Mouse (Mus musculus): Measurements from ENCODE around the gene Olfr1192-ps1. TPM values are rescaled to one million over a fixed set of nuclear protein-coding genes. Genes with fewer than 3 reads are reported as not detected.
"Not testable (repeated sequence)": the region's sequence is repeated elsewhere in the genome, so short reads cannot be mapped to it uniquely, and the experiment has no call there.

Gene Olfr1192-ps1
- not detected in 2 replicates for polyA plus RNA-seq (2015; fragmentation: Nextera tagmentation; extraction: Ambion mirVana)

DNA sequence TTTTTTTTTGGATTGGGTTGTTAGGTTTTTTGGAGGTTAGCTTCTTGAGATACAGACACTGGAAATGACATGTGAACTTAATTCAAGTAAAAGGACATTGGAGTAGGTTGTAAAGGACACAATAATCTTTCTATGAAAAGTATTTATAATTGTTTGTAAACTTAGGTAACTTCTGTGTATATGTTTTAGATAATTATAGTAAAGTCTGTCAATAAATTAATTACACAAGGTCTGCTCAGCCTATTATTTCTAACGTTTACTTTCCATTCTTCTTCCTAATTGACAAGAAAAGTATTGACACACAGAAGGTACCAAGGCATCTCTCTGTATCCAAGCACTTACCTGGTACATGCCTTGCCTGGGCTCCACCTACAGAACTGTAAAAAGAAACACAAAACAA is at the start of gene Olfr1192-ps1:
Olfr1192-ps1 (plus strand) TSS at position 301 of the 400 bp plus-strand sequence.
- 30% methylated on average over 1 of the region's 1 CpGs for WGBS
- no peak within 1 kb of the TSS for H3K27ac ChIP-seq (ENCODE audit: low read depth, low read length)
- no peak within 1 kb of the TSS for H3K9ac ChIP-seq (ENCODE audit: low read depth, low read length)
- H3K9me3 ChIP-seq (ENCODE audit: control insufficient read depth, low read length) = no peaks in the 10 kb centered on the region
- no peak for ATAC-seq
- no peak within 1 kb of the TSS for H3K4me3 ChIP-seq (ENCODE audit: low read length)
- no peaks in the 10 kb centered on the region for H3K27me3 ChIP-seq (replicated peaks; ENCODE audit: control insufficient read depth, insufficient read depth, low read length)
- no peaks in the 10 kb centered on the region for H3K36me3 ChIP-seq (ENCODE audit: control insufficient read depth, insufficient read depth, low read length)
- no peaks in the 10 kb centered on the region for H3K4me1 ChIP-seq (ENCODE audit: control insufficient read depth, insufficient read depth, low read depth, low read length)
- H3K4me2 ChIP-seq (ENCODE audit: low read length) = no peak within 1 kb of the TSS

DNA sequence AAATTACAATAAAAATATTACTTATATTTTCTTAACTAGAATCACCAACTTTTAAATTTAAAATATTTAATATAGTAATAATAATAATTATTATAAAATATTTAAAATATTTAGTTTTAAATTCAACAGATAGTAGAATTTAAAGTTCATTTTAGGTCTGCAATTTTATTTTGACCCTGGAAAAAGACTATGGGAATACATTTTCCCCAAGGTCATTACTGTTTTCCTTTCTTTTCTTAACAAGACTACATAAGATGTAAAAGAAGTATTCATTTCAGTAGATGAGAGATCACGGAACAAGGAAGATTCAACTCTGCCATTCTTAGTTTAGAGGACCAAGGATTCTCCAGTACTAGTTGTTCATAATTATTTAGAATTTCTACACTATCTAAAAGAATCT is 8.1 kb upstream of the Olfr1192-ps1 start, which contains the start of gene Olfr1191-ps1:
Olfr1191-ps1 (plus strand) TSS at position 301 of the 400 bp plus-strand sequence.
- not testable (repeated sequence) for H3K4me1 ChIP-seq (ENCODE audit: control insufficient read depth, insufficient read depth, low read depth, low read length); H3K9me3 ChIP-seq (ENCODE audit: control insufficient read depth, low read length); H3K9ac ChIP-seq (ENCODE audit: low read depth, low read length); H3K4me2 ChIP-seq (ENCODE audit: low read length); ATAC-seq; H3K27me3 ChIP-seq (replicated peaks; ENCODE audit: control insufficient read depth, insufficient read depth, low read length); H3K27ac ChIP-seq (ENCODE audit: low read depth, low read length); H3K36me3 ChIP-seq (ENCODE audit: control insufficient read depth, insufficient read depth, low read length); H3K4me3 ChIP-seq (ENCODE audit: low read length)
- WGBS = 95% methylated on average over 1 of the region's 1 CpGs

DNA sequence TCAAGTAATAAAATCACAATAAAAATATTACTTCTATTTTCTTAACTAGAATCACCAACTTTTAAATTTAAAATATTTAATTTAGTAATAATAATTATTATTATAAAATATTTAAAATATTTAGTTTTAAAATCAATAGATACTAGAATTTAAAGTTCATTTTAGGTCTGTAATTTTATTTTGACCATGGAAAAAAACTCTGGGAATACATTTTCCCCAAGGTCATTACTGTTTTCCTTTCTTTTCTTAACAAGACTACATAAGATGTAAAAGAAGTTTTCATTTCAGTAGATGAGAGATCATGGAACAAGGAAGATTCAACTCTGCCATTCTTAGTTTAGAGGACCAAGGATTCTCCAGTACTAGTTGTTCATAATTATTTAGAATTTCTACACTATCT is 27.0 kb downstream of the Olfr1192-ps1 start, which contains the start of gene Olfr1193:
Olfr1193 (plus strand) TSS at position 301 of the 400 bp plus-strand sequence.
- not testable (repeated sequence) for H3K36me3 ChIP-seq (ENCODE audit: control insufficient read depth, insufficient read depth, low read length); H3K4me1 ChIP-seq (ENCODE audit: control insufficient read depth, insufficient read depth, low read depth, low read length); H3K9me3 ChIP-seq (ENCODE audit: control insufficient read depth, low read length); H3K9ac ChIP-seq (ENCODE audit: low read depth, low read length); H3K4me3 ChIP-seq (ENCODE audit: low read length); ATAC-seq; H3K27ac ChIP-seq (ENCODE audit: low read depth, low read length); H3K27me3 ChIP-seq (replicated peaks; ENCODE audit: control insufficient read depth, insufficient read depth, low read length); H3K4me2 ChIP-seq (ENCODE audit: low read length)

GRCm38 (mm10) chr2:88689087-88689486 is 40.8 kb downstream of the Olfr1192-ps1 start, which contains the start of gene Olfr1195:
Gene Olfr1195, minus strand, starts transcription at chr2:88689187.
- H3K27ac ChIP-seq (ENCODE audit: low read depth, low read length) = no peak within 1 kb of the TSS
- no peaks in the 10 kb centered on the region for H3K4me1 ChIP-seq (ENCODE audit: control insufficient read depth, insufficient read depth, low read depth, low read length)
- no peak within 1 kb of the TSS for H3K9ac ChIP-seq (ENCODE audit: low read depth, low read length)
- no peaks in the 10 kb centered on the region for H3K9me3 ChIP-seq (ENCODE audit: control insufficient read depth, low read length)
- H3K36me3 ChIP-seq (ENCODE audit: control insufficient read depth, insufficient read depth, low read length) = no peaks in the 10 kb centered on the region
- no peaks in the 10 kb centered on the region for H3K27me3 ChIP-seq (replicated peaks; ENCODE audit: control insufficient read depth, insufficient read depth, low read length)
- H3K4me2 ChIP-seq (ENCODE audit: low read length) = no peak within 1 kb of the TSS
- ATAC-seq = no peak
- H3K4me3 ChIP-seq (ENCODE audit: low read length) = no peak within 1 kb of the TSS

- WGBS = 92% methylated on average over 2 of the region's 2 CpGs
Observed at GRCm38 (mm10) chr2:88704497-88704896, 56.2 kb downstream of the Olfr1192-ps1 start, which contains the start of gene Olfr1196. Gene Olfr1196, minus strand, starts transcription at chr2:88704597.

More at GRCm38 (mm10) chr2:88704497-88704896, 56.2 kb downstream of the Olfr1192-ps1 start, which contains the start of gene Olfr1196:
- Histone ChIP-seq H3K9me3 (ENCODE audit: control insufficient read depth, low read length) (no peaks in the 10 kb centered on the region), H3K4me1 (ENCODE audit: control insufficient read depth, insufficient read depth, low read depth, low read length) (no peaks in the 10 kb centered on the region), H3K27ac (ENCODE audit: low read depth, low read length) (no peak within 1 kb of the TSS), H3K4me2 (ENCODE audit: low read length) (no peak within 1 kb of the TSS), H3K4me3 (ENCODE audit: low read length) (no peak within 1 kb of the TSS), H3K27me3 (replicated peaks; ENCODE audit: control insufficient read depth, insufficient read depth, low read length) (no peaks in the 10 kb centered on the region), H3K36me3 (ENCODE audit: control insufficient read depth, insufficient read depth, low read length) (no peaks in the 10 kb centered on the region), H3K9ac (ENCODE audit: low read depth, low read length) (no peak within 1 kb of the TSS)
- no peak for ATAC-seq

Other genes with a start within 250 kb of the Olfr1192-ps1 start
- gene Olfr1179, start 242.1 kb upstream of the Olfr1192-ps1 start, polyA plus RNA-seq (2015; fragmentation: Nextera tagmentation; extraction: Ambion mirVana) = not detected in 2 replicates
- gene Olfr1180, start 229.4 kb upstream of the Olfr1192-ps1 start, polyA plus RNA-seq (2015; fragmentation: Nextera tagmentation; extraction: Ambion mirVana) = not detected in 2 replicates
- not detected in 2 replicates for gene Olfr1181, start 222.3 kb upstream of the Olfr1192-ps1 start, polyA plus RNA-seq (2015; fragmentation: Nextera tagmentation; extraction: Ambion mirVana)
- gene Gm13757, start 199.4 kb upstream of the Olfr1192-ps1 start, polyA plus RNA-seq (2015; fragmentation: Nextera tagmentation; extraction: Ambion mirVana) = not detected in 2 replicates
- gene Olfr1183, start 193.6 kb upstream of the Olfr1192-ps1 start, polyA plus RNA-seq (2015; fragmentation: Nextera tagmentation; extraction: Ambion mirVana) = not detected in 2 replicates
- not detected in 2 replicates for gene Olfr1184, start 164.9 kb upstream of the Olfr1192-ps1 start, polyA plus RNA-seq (2015; fragmentation: Nextera tagmentation; extraction: Ambion mirVana)
- gene Olfr1185-ps1, start 155.2 kb upstream of the Olfr1192-ps1 start, polyA plus RNA-seq (2015; fragmentation: Nextera tagmentation; extraction: Ambion mirVana) = not detected in 2 replicates
- not detected in 2 replicates for gene Olfr1186, start 130.0 kb upstream of the Olfr1192-ps1 start, polyA plus RNA-seq (2015; fragmentation: Nextera tagmentation; extraction: Ambion mirVana)
- gene Olfr1188, start 91.6 kb upstream of the Olfr1192-ps1 start, polyA plus RNA-seq (2015; fragmentation: Nextera tagmentation; extraction: Ambion mirVana) = not detected in 2 replicates
- gene Olfr1189, start 62.1 kb upstream of the Olfr1192-ps1 start, polyA plus RNA-seq (2015; fragmentation: Nextera tagmentation; extraction: Ambion mirVana) = not detected in 2 replicates
- gene Olfr1191-ps1, start 8.0 kb upstream of the Olfr1192-ps1 start, polyA plus RNA-seq (2015; fragmentation: Nextera tagmentation; extraction: Ambion mirVana) = not detected in 2 replicates
- not detected in 2 replicates for gene Olfr1193, start 27.1 kb downstream of the Olfr1192-ps1 start, polyA plus RNA-seq (2015; fragmentation: Nextera tagmentation; extraction: Ambion mirVana)
- not detected in 2 replicates for gene Olfr1195, start 40.7 kb downstream of the Olfr1192-ps1 start, polyA plus RNA-seq (2015; fragmentation: Nextera tagmentation; extraction: Ambion mirVana)
- not detected in 2 replicates for gene Olfr1196, start 56.1 kb downstream of the Olfr1192-ps1 start, polyA plus RNA-seq (2015; fragmentation: Nextera tagmentation; extraction: Ambion mirVana)
- gene Olfr1197, start 83.9 kb downstream of the Olfr1192-ps1 start, polyA plus RNA-seq (2015; fragmentation: Nextera tagmentation; extraction: Ambion mirVana) = not detected in 2 replicates
- not detected in 2 replicates for gene Olfr1198, start 102.9 kb downstream of the Olfr1192-ps1 start, polyA plus RNA-seq (2015; fragmentation: Nextera tagmentation; extraction: Ambion mirVana)
- gene Olfr1199, start 112.0 kb downstream of the Olfr1192-ps1 start, polyA plus RNA-seq (2015; fragmentation: Nextera tagmentation; extraction: Ambion mirVana) = not detected in 2 replicates
- gene Olfr1200, start 122.0 kb downstream of the Olfr1192-ps1 start, polyA plus RNA-seq (2015; fragmentation: Nextera tagmentation; extraction: Ambion mirVana) = not detected in 2 replicates
- not detected in 2 replicates for gene Olfr1201, start 144.5 kb downstream of the Olfr1192-ps1 start, polyA plus RNA-seq (2015; fragmentation: Nextera tagmentation; extraction: Ambion mirVana)
- gene Olfr1202, start 166.0 kb downstream of the Olfr1192-ps1 start, polyA plus RNA-seq (2015; fragmentation: Nextera tagmentation; extraction: Ambion mirVana) = not detected in 2 replicates
- not detected in 2 replicates for gene Olfr1205, start 181.2 kb downstream of the Olfr1192-ps1 start, polyA plus RNA-seq (2015; fragmentation: Nextera tagmentation; extraction: Ambion mirVana)
- not detected in 2 replicates for gene Olfr1204, start 200.8 kb downstream of the Olfr1192-ps1 start, polyA plus RNA-seq (2015; fragmentation: Nextera tagmentation; extraction: Ambion mirVana)
- gene Olfr1206, start 214.7 kb downstream of the Olfr1192-ps1 start, polyA plus RNA-seq (2015; fragmentation: Nextera tagmentation; extraction: Ambion mirVana) = not detected in 2 replicates